Mouse (Mus musculus) forebrain, embryonic 14.5 days (tissue): ENCODE measurements around the gene Cul5. TPM values are rescaled to one million over a fixed set of nuclear protein-coding genes. Genes with fewer than 3 reads are reported as not detected.

Experiments
- ATAC-seq: fragments of 200-750 bp; cut with Nextera tagmentation; 2 replicates; pipeline ENCODE4 v1.8.0; 2017; ENCODE audit warnings: mild to moderate bottlenecking, moderate library complexity
- DNase-seq: peaks from one replicate; pipeline ENCODE4 v3.0.0-alpha.2; 2015; ENCODE audit warnings: low spot score
- H3K27ac ChIP-seq: fragments of 300-500 bp; sonication (generic); 2 replicates; pipeline ENCODE4 v1.5.1; 2014; ENCODE audit warnings: low read depth, mild to moderate bottlenecking, control low read depth, low read length, moderate library complexity
- H3K27me3 ChIP-seq: fragments of 300-500 bp; sonication (generic); replicated peaks from 2 replicates; pipeline ENCODE4 v1.6.1; 2014; ENCODE audit warnings: low read length, control low read depth, mixed read lengths; ENCODE audit not compliant: control insufficient read depth, insufficient read depth
- H3K36me3 ChIP-seq: fragments of 300-500 bp; sonication (generic); 2 replicates; pipeline ENCODE4 v1.6.1; 2014; ENCODE audit warnings: low read length, control low read depth; ENCODE audit not compliant: control insufficient read depth, insufficient read depth
- H3K4me1 ChIP-seq: fragments of 300-500 bp; sonication (generic); 2 replicates; pipeline ENCODE4 v1.6.1; 2014; ENCODE audit warnings: antibody characterized with exemption, low read length, control low read depth; ENCODE audit not compliant: control insufficient read depth, insufficient read depth
- H3K4me2 ChIP-seq: fragments of 300-500 bp; sonication (generic); 2 replicates; pipeline ENCODE4 v1.6.1; 2014; ENCODE audit warnings: mild to moderate bottlenecking, control low read depth, low read length
- H3K4me3 ChIP-seq: fragments of 300-500 bp; sonication (generic); 2 replicates; pipeline ENCODE4 v1.5.1; 2014; ENCODE audit warnings: low read depth, low read length, control low read depth
- H3K9ac ChIP-seq: fragments of 300-500 bp; sonication (generic); 2 replicates; pipeline ENCODE4 v1.6.1; 2014; ENCODE audit warnings: mild to moderate bottlenecking, low read length, control low read depth, moderate library complexity
- H3K9me3 ChIP-seq: fragments of 300-500 bp; sonication (generic); replicated peaks from 2 replicates; pipeline ENCODE4 v1.6.1; 2016; ENCODE audit warnings: low read length, control low read depth, mixed read lengths; ENCODE audit not compliant: control insufficient read depth
- WGBS: fragments of 180-500 bp; shearing (Covaris S2); extraction: QIAGEN DNeasy Blood & Tissue Kit; methylation state at CpG from one replicate; pipeline ENCODE4 v1.1.7; 2014; 5-methylcytosine and 5-hydroxymethylcytosine counted together
- polyA plus RNA-seq: library from polyadenylated mRNA; unstranded; fragments of >200 nt; fragmentation: Nextera tagmentation; extraction: Ambion mirVana; gene quantifications from 2 replicates; pipeline ENCODE4 v1.2.1, GENCODE M21; 2014

Gene Cul5
- polyA plus RNA-seq, 1 experiment from 2014 or later, result 62.1 TPM

DNA sequence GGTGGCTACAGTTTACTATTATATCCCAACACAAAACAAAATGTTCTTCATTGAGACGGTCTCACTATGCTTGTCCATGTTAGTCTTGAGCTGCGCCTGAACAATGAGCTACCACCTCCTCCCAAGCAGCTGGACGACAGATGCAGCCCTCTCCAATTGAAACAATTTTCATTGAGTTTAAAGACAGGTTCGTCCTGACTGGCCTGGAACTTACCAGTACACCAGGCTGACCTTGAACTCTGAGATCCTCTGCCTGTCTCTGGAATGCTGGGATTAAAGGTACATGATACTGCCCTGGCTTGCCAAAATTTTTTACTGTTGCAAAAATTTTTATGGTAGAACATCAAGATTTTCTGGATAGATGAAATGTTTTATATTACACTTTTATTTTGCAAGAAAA is 55.5 kb downstream of the Cul5 start:
- 87% methylated on average over 4 of the region's 4 CpGs for WGBS
- Histone ChIP-seq H3K9ac (no peak overlapping the region), H3K4me2 (no peak overlapping the region), H3K4me3 (no peak overlapping the region), H3K4me1 (peaks cover under 1% of the 10 kb centered on the region; the same call in 1 of the 2 replicates), H3K36me3 (peaks cover 40% of the 10 kb centered on the region), H3K9me3 (no peaks in the 10 kb centered on the region), H3K27me3 (no peaks in the 10 kb centered on the region), H3K27ac (no peak overlapping the region)
- ATAC-seq (no peak), DNase-seq (no peak)

DNA sequence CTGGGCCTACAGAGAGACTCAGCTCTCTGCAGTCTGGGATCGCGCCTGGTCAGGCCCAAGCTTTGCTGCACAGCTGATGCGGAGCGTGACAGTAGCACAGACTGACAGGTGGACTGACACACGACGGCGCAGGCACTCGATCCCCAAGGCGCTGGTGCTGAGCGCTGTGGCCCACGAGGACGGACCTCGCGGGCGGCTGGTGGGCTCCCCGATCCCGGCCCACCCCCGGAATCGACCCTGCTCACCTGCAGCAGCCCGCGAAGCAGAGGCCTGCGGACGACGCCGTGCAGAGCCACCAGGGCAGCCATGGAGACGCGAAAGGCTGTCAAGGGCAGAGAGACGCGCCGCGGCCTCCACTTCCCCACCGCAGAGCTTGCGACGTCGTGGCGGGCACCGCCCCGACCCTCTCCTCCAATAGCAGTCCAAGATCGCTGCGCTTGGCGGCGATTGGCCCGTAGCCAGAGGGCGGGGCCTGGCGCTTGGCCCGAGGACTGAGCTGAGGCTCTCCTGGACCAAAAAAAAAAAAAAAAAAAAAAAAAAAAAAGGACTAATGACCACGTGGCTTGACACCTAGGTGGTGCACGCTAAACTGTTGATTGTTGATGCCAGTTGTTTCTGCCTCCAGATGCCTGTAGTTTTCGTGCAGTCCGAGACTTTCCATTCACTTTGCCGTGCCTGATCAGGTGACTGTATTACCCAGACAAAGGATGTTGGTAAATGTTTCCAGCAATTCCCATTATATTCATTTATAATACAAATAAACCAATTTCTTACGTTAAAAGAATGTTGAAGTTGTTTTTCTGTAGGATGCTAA is 59.6 kb downstream of the Cul5 start, which contains the start of gene Acat1:
TSS of gene Acat1 (minus strand) at position 415 of the 814 bp plus-strand sequence.
- H3K36me3 ChIP-seq, result peaks cover 9% of the 10 kb centered on the region
- ATAC-seq (peak; percentile 98), DNase-seq (peak; percentile 95)
- H3K4me2 ChIP-seq, result peak within 1 kb of the TSS; percentile 78
- 5% methylated on average over 49 of the region's 52 CpGs for WGBS
- H3K9me3 ChIP-seq, result no peaks in the 10 kb centered on the region
- H3K27me3 ChIP-seq, result no peaks in the 10 kb centered on the region
- H3K9ac ChIP-seq, result peak within 1 kb of the TSS; percentile 86
- H3K4me3 ChIP-seq, result peak within 1 kb of the TSS; percentile 70
- H3K27ac ChIP-seq, result peak within 1 kb of the TSS; percentile 65; the same call in 1 of the 2 replicates
- H3K4me1 ChIP-seq, result peaks cover 3% of the 10 kb centered on the region; the same call in 1 of the 2 replicates

DNA sequence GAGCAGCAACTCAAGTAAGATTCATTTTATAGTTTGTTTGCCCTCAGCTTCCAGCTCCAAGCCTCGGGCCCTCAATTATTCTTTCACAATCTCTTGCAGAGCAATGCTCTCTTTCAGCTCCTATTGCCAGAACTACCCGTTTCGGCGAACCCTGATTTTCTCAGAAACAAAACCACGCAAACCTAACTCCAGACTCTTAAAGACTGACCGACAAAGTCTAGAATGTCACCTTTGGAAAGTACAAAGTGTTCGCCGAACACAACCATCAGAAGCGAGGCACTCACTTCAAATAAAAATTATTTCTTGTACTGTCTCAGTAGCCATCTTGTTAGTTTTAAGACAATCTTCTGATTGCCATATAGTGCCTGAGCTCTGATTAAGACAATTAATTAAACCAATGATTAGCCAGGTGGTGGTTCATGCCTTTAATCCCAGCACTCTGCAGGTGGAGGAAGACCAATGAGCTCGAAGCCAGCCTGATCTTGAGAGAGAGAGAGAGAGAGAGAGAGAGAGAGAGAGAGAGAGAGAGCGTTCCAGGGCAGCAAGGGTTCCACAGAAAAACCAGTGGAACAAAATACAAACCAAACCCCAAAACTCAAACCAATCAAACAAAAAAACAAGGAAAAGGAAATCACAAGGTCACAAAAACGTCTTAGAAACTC is 60.4 kb downstream of the Cul5 start:
- Histone ChIP-seq H3K4me3 (peak overlapping the region; percentile 70), H3K4me1 (peaks cover 3% of the 10 kb centered on the region; the same call in 1 of the 2 replicates), H3K36me3 (peaks cover 6% of the 10 kb centered on the region; the same call in 1 of the 2 replicates), H3K27me3 (no peaks in the 10 kb centered on the region), H3K9me3 (no peaks in the 10 kb centered on the region), H3K4me2 (peak overlapping the region; percentile 78), H3K9ac (peak overlapping the region; percentile 86), H3K27ac (peak overlapping the region; percentile 65; the same call in 1 of the 2 replicates)
- DNase-seq, result no peak
- WGBS, result 73% methylated on average over 12 of the region's 12 CpGs
- no peak for ATAC-seq

DNA sequence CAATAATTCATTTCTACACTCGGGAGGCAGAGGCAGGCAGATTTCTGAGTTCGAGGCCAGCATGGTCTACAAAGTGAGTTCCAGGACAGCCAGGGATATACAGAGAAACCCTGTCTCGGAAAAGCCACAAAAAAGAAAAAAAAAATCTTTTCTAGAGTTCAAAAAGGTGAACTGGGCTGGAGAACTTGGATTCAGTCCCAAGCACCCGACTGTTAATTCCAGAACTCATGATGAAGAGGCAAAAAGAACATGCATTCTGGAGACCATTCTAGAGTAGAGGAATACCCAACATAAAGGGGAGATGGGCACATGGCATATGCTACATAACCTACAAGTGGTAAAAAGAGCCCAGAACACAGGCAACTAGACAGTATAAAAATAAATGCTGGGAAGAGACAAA is 62.0 kb downstream of the Cul5 start:
- 97% methylated on average over 4 of the region's 4 CpGs for WGBS
- Histone ChIP-seq H3K4me2 (no peak overlapping the region), H3K4me1 (peaks cover 3% of the 10 kb centered on the region; the same call in 1 of the 2 replicates), H3K9ac (no peak overlapping the region), H3K27me3 (no peaks in the 10 kb centered on the region), H3K9me3 (no peaks in the 10 kb centered on the region), H3K36me3 (no peaks in the 10 kb centered on the region), H3K4me3 (no peak overlapping the region), H3K27ac (no peak overlapping the region)
- ATAC-seq, result no peak
- DNase-seq, result no peak

DNA sequence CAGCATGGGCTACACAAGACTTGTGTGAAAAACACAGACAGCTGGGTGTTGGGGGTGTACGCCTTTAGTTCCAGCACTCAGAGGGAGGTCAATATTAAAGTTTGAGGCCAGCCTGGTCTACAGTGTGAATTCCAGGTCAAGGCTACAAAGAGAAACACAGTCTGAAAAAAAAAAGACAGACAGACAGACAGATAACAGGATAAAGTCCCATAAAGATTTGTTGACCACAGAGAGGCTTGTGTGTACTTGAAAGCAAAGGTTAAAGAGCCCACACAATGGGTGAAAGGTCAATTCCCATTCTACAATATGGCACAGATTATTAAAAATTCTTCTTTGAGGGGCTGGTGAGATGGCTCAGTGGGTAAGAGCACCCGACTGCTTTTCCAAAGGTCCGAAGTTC is 62.6 kb downstream of the Cul5 start:
- Histone ChIP-seq H3K4me1 (peaks cover 3% of the 10 kb centered on the region; the same call in 1 of the 2 replicates), H3K9me3 (no peaks in the 10 kb centered on the region), H3K4me2 (no peak overlapping the region), H3K9ac (no peak overlapping the region), H3K27ac (no peak overlapping the region), H3K36me3 (no peaks in the 10 kb centered on the region), H3K27me3 (no peaks in the 10 kb centered on the region), H3K4me3 (no peak overlapping the region)
- DNase-seq (no peak), ATAC-seq (no peak)
- 97% methylated on average over 3 of the region's 3 CpGs for WGBS

DNA sequence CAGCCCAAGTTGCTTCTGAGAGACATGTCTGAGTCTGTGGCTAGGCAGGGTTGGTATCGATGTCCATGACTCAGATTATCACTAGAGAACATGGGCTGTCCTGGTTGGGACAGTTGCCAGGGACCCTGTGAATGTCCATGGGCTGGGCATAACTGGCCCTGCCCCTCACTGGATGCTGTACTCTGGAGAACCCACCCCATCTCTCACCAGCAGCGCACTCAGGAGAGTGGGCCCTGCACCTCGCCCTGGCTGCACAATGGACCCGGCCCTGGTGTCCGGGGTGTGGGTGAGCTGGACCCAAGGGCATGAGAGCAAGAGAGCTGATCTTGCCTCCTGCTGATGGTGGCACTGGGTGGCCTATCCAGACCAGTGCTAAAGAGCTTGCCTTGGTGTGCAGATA is 64.9 kb downstream of the Cul5 start:
- H3K4me2 ChIP-seq, result no peak overlapping the region
- H3K9me3 ChIP-seq, result no peaks in the 10 kb centered on the region
- H3K4me3 ChIP-seq, result no peak overlapping the region
- H3K9ac ChIP-seq, result no peak overlapping the region
- H3K27ac ChIP-seq, result no peak overlapping the region
- 90% methylated on average over 5 of the region's 5 CpGs for WGBS
- no peak for ATAC-seq
- no peaks in the 10 kb centered on the region for H3K27me3 ChIP-seq
- no peak for DNase-seq
- H3K36me3 ChIP-seq, result no peaks in the 10 kb centered on the region
- H3K4me1 ChIP-seq, result peaks cover 3% of the 10 kb centered on the region; the same call in 1 of the 2 replicates

DNA sequence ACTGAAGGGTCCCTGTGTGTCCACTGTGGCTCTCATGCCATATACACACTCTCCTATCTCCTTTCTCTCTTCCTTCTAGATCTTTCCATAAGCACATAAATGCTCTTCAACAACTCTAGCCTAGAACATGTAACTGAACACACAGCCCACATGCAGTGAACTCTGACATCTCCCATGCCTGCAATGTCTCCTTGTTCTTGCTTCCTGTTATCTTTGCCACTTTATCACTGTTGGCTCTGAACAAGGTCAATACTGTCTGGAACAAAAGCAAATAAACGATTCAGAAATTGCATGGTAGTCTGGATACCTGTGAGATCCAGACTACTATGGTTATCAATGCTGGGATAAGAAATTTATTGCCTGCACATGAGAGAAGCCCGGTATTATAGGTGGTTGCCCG is 66.0 kb downstream of the Cul5 start:
- no peak for ATAC-seq
- no peak for DNase-seq
- H3K9me3 ChIP-seq, result no peaks in the 10 kb centered on the region
- H3K4me2 ChIP-seq, result no peak overlapping the region
- H3K27ac ChIP-seq, result no peak overlapping the region
- no peak overlapping the region for H3K4me3 ChIP-seq
- WGBS, result 93% methylated on average over 3 of the region's 3 CpGs
- H3K4me1 ChIP-seq, result no peaks in the 10 kb centered on the region
- H3K36me3 ChIP-seq, result no peaks in the 10 kb centered on the region
- no peak overlapping the region for H3K9ac ChIP-seq
- H3K27me3 ChIP-seq, result no peaks in the 10 kb centered on the region

DNA sequence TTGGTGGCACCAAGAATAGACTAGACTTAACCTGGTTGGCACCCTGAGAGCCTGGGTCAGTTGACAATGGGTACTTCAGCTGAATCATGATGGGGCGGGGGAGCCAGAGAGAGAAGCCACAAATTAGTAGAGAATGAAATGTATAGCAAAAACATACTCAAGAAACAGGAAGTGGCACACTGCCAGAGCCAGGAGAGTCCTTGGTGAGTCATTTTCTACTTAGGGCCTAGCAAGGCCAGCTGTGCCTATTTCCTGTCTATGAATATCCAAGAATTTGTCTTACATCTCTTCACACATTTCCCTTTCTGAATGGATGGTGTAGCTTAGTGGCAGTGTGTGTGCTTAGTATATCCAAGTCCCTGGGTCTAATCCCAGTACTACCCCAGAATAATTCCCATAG is 66.4 kb downstream of the Cul5 start:
- Histone ChIP-seq H3K9me3 (no peaks in the 10 kb centered on the region), H3K9ac (no peak overlapping the region), H3K4me1 (no peaks in the 10 kb centered on the region), H3K4me3 (no peak overlapping the region), H3K27me3 (no peaks in the 10 kb centered on the region), H3K36me3 (no peaks in the 10 kb centered on the region), H3K4me2 (no peak overlapping the region), H3K27ac (no peak overlapping the region)
- DNase-seq, result no peak
- 91% methylated on average over 1 of the region's 1 CpGs for WGBS
- no peak for ATAC-seq

DNA sequence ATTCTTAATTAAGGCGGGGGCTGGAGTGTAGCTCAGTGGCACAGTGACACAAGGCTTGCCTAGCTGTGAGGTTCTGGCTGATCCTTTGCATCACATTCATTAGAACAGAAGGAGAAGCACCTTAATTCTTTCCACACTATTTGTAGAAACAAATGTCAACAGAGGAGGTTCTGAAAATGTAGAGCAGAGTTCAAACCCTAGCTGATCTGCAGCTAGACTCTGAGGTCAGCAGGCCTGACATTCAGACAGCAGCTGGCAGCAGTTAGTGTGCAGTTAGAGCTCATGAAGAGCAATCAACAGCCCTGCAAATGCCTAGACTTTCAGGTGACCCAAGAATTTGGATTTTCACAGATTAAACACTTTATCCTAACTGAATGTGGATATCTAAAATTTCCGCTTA is 68.3 kb downstream of the Cul5 start:
- H3K4me1 ChIP-seq, result no peaks in the 10 kb centered on the region
- no peak overlapping the region for H3K9ac ChIP-seq
- 95% methylated on average over 2 of the region's 2 CpGs for WGBS
- H3K4me2 ChIP-seq, result no peak overlapping the region
- H3K36me3 ChIP-seq, result no peaks in the 10 kb centered on the region
- no peaks in the 10 kb centered on the region for H3K9me3 ChIP-seq
- no peak for ATAC-seq
- DNase-seq, result no peak
- H3K4me3 ChIP-seq, result no peak overlapping the region
- no peak overlapping the region for H3K27ac ChIP-seq
- no peaks in the 10 kb centered on the region for H3K27me3 ChIP-seq
